Mouse (Mus musculus): ENCODE data around the gene Nlrp3. TPM values are rescaled to one million over a fixed set of nuclear protein-coding genes. Genes with fewer than 3 reads are reported as not detected.

Gene Nlrp3
- polyA plus RNA-seq, 1 experiment from 2014 or later, result 0.24 TPM

- H3K27me3 ChIP-seq (replicated peaks), result no peaks in the 10 kb centered on the region
- peaks cover 10% of the 10 kb centered on the region; the same call in 1 of the 2 replicates for H3K36me3 ChIP-seq
- no peaks in the 10 kb centered on the region for H3K4me1 ChIP-seq
- WGBS, result 85% methylated on average over 3 of the region's 3 CpGs
- no peak overlapping the region for H3K4me3 ChIP-seq (replicated peaks)
- no peak overlapping the region for H3K4me2 ChIP-seq
- ATAC-seq (ENCODE audit: low FRiP score), result no peak
- H3K27ac ChIP-seq (replicated peaks), result no peak overlapping the region
- no peaks in the 10 kb centered on the region for H3K9me3 ChIP-seq (replicated peaks)
- H3K9ac ChIP-seq (replicated peaks), result no peak overlapping the region
These were observed 26.6 kb upstream of the Nlrp3 start for GRCm38 (mm10) chr11:59514789-59515188.

- H3K9ac ChIP-seq (replicated peaks), result no peak overlapping the region
- no peak overlapping the region for H3K27ac ChIP-seq (replicated peaks)
- no peak overlapping the region for H3K4me3 ChIP-seq (replicated peaks)
- WGBS, result 95% methylated on average over 1 of the region's 1 CpGs
- no peaks in the 10 kb centered on the region for H3K27me3 ChIP-seq (replicated peaks)
- no peaks in the 10 kb centered on the region for H3K36me3 ChIP-seq
- H3K4me1 ChIP-seq, result no peaks in the 10 kb centered on the region
- ATAC-seq (ENCODE audit: low FRiP score), result no peak
- H3K9me3 ChIP-seq (replicated peaks), result no peaks in the 10 kb centered on the region
- no peak overlapping the region for H3K4me2 ChIP-seq
These were observed 23.9 kb upstream of the Nlrp3 start for GRCm38 (mm10) chr11:59517441-59517840.

GRCm38 (mm10) chr11:59518226-59518625 is 23.1 kb upstream of the Nlrp3 start:
- Histone ChIP-seq H3K4me2 (no peak overlapping the region), H3K9ac (replicated peaks) (no peak overlapping the region), H3K36me3 (no peaks in the 10 kb centered on the region), H3K4me1 (no peaks in the 10 kb centered on the region), H3K27me3 (replicated peaks) (no peaks in the 10 kb centered on the region), H3K9me3 (replicated peaks) (no peaks in the 10 kb centered on the region), H3K27ac (replicated peaks) (no peak overlapping the region), H3K4me3 (replicated peaks) (no peak overlapping the region)
- WGBS, result 63% methylated on average over 10 of the region's 10 CpGs
- no peak for ATAC-seq (ENCODE audit: low FRiP score)

- no peak overlapping the region for H3K4me2 ChIP-seq
- no peak overlapping the region for H3K4me3 ChIP-seq (replicated peaks)
- no peaks in the 10 kb centered on the region for H3K36me3 ChIP-seq
- no peaks in the 10 kb centered on the region for H3K9me3 ChIP-seq (replicated peaks)
- no peaks in the 10 kb centered on the region for H3K27me3 ChIP-seq (replicated peaks)
- H3K27ac ChIP-seq (replicated peaks), result no peak overlapping the region
- no peak overlapping the region for H3K9ac ChIP-seq (replicated peaks)
- no peaks in the 10 kb centered on the region for H3K4me1 ChIP-seq
- WGBS, result 70% methylated on average over 6 of the region's 6 CpGs
- no peak for ATAC-seq (ENCODE audit: low FRiP score)
These were observed 21.4 kb upstream of the Nlrp3 start for GRCm38 (mm10) chr11:59519741-59520495.

GRCm38 (mm10) chr11:59524150-59524549 is 17.2 kb upstream of the Nlrp3 start:
- no peak overlapping the region for H3K27ac ChIP-seq (replicated peaks)
- no peak for ATAC-seq (ENCODE audit: low FRiP score)
- H3K4me3 ChIP-seq (replicated peaks), result no peak overlapping the region
- WGBS, result 100% methylated on average over 2 of the region's 2 CpGs
- no peak overlapping the region for H3K9ac ChIP-seq (replicated peaks)
- H3K27me3 ChIP-seq (replicated peaks), result no peaks in the 10 kb centered on the region
- H3K9me3 ChIP-seq (replicated peaks), result no peaks in the 10 kb centered on the region
- H3K4me1 ChIP-seq, result no peaks in the 10 kb centered on the region
- H3K36me3 ChIP-seq, result no peaks in the 10 kb centered on the region
- no peak overlapping the region for H3K4me2 ChIP-seq

- Histone ChIP-seq H3K4me2 (no peak overlapping the region), H3K9me3 (replicated peaks) (no peaks in the 10 kb centered on the region), H3K27ac (replicated peaks) (no peak overlapping the region), H3K36me3 (no peaks in the 10 kb centered on the region), H3K4me3 (replicated peaks) (no peak overlapping the region), H3K9ac (replicated peaks) (no peak overlapping the region), H3K27me3 (replicated peaks) (no peaks in the 10 kb centered on the region), H3K4me1 (no peaks in the 10 kb centered on the region)
- WGBS, result 3% methylated on average over 10 of the region's 10 CpGs
- peak; percentile 57; the same call in 1 of the 2 replicates for ATAC-seq (ENCODE audit: low FRiP score)
These were observed 16.1 kb upstream of the Nlrp3 start for GRCm38 (mm10) chr11:59525237-59525636.

- H3K4me2 ChIP-seq, result no peak within 1 kb of the TSS
- H3K36me3 ChIP-seq, result no peaks in the 10 kb centered on the region
- H3K27me3 ChIP-seq (replicated peaks), result no peaks in the 10 kb centered on the region
- 58% methylated on average over 8 of the region's 8 CpGs for WGBS
- no peak for ATAC-seq (ENCODE audit: low FRiP score)
- H3K4me1 ChIP-seq, result peaks cover 8% of the 10 kb centered on the region; the same call in 1 of the 2 replicates
- no peak within 1 kb of the TSS for H3K27ac ChIP-seq (replicated peaks)
- H3K9ac ChIP-seq (replicated peaks), result no peak within 1 kb of the TSS
- H3K9me3 ChIP-seq (replicated peaks), result no peaks in the 10 kb centered on the region
- no peak within 1 kb of the TSS for H3K4me3 ChIP-seq (replicated peaks)
These were observed 14.8 kb upstream of the Nlrp3 start, which contains the start of gene Zkscan17 for GRCm38 (mm10) chr11:59526472-59527080. Gene Zkscan17, minus strand, starts transcription at chr11:59526751.

- whole genome bisulfite sequencing, result 73% methylated on average over 5 of the region's 5 CpGs
These were observed 11.1 kb upstream of the Nlrp3 start for GRCm38 (mm10) chr11:59530221-59530620.

GRCm38 (mm10) chr11:59530870-59531535 is 10.4 kb upstream of the Nlrp3 start:
- Histone ChIP-seq H3K27ac (replicated peaks) (no peak overlapping the region), H3K4me1 (peaks cover 8% of the 10 kb centered on the region; the same call in 1 of the 2 replicates), H3K4me3 (replicated peaks) (no peak overlapping the region), H3K9ac (replicated peaks) (no peak overlapping the region), H3K9me3 (replicated peaks) (no peaks in the 10 kb centered on the region), H3K27me3 (replicated peaks) (no peaks in the 10 kb centered on the region), H3K4me2 (no peak overlapping the region), H3K36me3 (no peaks in the 10 kb centered on the region)
- no peak for ATAC-seq (ENCODE audit: low FRiP score)
- WGBS, result 62% methylated on average over 6 of the region's 6 CpGs

More at GRCm38 (mm10) chr11:59530221-59530620, 11.1 kb upstream of the Nlrp3 start:
- Histone ChIP-seq H3K27me3 (replicated peaks) (no peaks in the 10 kb centered on the region), H3K4me3 (replicated peaks) (no peak overlapping the region), H3K4me1 (peaks cover 8% of the 10 kb centered on the region; the same call in 1 of the 2 replicates), H3K36me3 (no peaks in the 10 kb centered on the region), H3K27ac (replicated peaks) (no peak overlapping the region), H3K9ac (replicated peaks) (no peak overlapping the region), H3K9me3 (replicated peaks) (no peaks in the 10 kb centered on the region), H3K4me2 (no peak overlapping the region)
- no peak for ATAC-seq (ENCODE audit: low FRiP score)

GRCm38 (mm10) chr11:59531562-59531961 is 9.8 kb upstream of the Nlrp3 start:
- Histone ChIP-seq H3K27me3 (replicated peaks) (no peaks in the 10 kb centered on the region), H3K9ac (replicated peaks) (no peak overlapping the region), H3K4me1 (peaks cover 8% of the 10 kb centered on the region; the same call in 1 of the 2 replicates), H3K36me3 (no peaks in the 10 kb centered on the region), H3K9me3 (replicated peaks) (no peaks in the 10 kb centered on the region), H3K4me2 (no peak overlapping the region), H3K27ac (replicated peaks) (no peak overlapping the region), H3K4me3 (replicated peaks) (no peak overlapping the region)
- no peak for ATAC-seq (ENCODE audit: low FRiP score)
- WGBS, result 82% methylated on average over 5 of the region's 5 CpGs

GRCm38 (mm10) chr11:59537218-59538130 is 3.9 kb upstream of the Nlrp3 start:
- no peak for ATAC-seq (ENCODE audit: low FRiP score)
- peak overlapping the region; percentile 60 for H3K27ac ChIP-seq (replicated peaks)
- peaks cover 10% of the 10 kb centered on the region for H3K4me1 ChIP-seq
- H3K9ac ChIP-seq (replicated peaks), result no peak overlapping the region
- H3K4me2 ChIP-seq, result no peak overlapping the region
- H3K4me3 ChIP-seq (replicated peaks), result no peak overlapping the region
- WGBS, result 72% methylated on average over 16 of the region's 16 CpGs
- no peaks in the 10 kb centered on the region for H3K27me3 ChIP-seq (replicated peaks)
- H3K9me3 ChIP-seq (replicated peaks), result no peaks in the 10 kb centered on the region
- H3K36me3 ChIP-seq, result no peaks in the 10 kb centered on the region
